Mouse (Mus musculus) embryo, embryonic 11 days (tissue): ENCODE results near the gene Eif5a2.
"Not testable (repeated sequence)": the region's sequence is repeated elsewhere in the genome, so short reads cannot be mapped to it uniquely, and the experiment has no call there.

Source experiments
- DNase-seq: peaks from one replicate; pipeline ENCODE4 v3.0.0-alpha.2; 2015

The Eif5a2 gene

DNA sequence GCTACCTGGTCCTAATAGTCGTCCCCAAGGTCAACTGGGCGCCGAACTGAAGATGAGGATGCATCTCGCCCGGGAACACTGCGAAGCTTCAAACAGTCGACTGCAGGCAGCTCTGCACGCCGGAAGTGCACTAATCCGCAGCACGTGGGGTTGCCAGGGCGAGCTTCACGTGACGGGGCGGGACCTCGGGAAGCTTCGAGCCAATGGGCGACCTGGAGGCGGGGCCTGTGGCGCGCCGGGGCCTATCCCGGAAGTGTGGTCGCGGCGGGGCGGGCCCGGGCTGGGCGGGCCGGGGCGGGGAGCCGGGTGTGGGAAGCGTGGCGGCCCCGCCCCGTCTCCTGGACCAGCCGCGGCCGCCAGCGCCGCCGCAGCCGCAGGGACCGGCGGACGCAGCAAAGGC, at the start of gene Eif5a2:
Gene Eif5a2 (plus strand): TSS at position 283 of the 400 bp plus-strand sequence.
- peak; percentile 97 for DNase-seq

DNA sequence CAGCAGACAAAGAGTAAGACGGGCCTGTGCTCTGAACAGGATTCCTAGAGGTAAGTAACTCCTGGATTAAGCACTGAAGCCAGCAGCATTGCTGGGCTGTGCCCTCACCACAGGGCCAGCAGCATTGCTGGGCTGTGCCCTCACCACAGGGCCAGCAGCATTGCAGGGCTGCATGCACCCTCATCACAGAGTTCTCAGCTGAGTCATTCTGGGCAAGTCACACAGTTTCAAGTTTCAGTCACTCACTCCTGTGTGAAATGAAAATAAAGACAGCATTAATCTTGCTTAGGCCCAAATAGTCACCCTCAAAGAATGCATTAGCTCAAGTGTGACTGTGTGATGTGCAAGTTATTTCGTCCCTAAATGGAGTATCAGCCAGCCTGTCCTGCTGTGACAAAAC, 46.4 kb upstream of the Eif5a2 start:
- DNase-seq = no peak

DNA sequence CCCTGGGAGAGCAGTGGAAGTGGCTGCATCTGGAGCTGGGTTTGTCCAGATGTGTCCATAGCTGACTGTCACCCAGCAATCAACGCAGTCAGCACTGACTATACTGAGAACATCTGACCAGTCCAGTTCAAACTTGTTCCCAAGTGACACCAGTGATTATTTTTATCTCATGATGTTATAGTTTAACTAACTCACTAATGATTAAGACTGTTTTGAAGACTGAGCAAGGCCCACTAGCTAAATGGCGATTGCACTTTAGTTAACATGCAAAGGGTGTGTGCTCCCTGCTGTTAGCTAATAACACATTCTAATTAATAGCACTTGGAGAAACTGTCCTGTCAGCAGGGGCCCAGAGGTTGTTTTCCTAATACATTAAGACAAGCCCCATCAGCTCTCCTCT, 44.1 kb upstream of the Eif5a2 start:
- DNase-seq = no peak

DNA sequence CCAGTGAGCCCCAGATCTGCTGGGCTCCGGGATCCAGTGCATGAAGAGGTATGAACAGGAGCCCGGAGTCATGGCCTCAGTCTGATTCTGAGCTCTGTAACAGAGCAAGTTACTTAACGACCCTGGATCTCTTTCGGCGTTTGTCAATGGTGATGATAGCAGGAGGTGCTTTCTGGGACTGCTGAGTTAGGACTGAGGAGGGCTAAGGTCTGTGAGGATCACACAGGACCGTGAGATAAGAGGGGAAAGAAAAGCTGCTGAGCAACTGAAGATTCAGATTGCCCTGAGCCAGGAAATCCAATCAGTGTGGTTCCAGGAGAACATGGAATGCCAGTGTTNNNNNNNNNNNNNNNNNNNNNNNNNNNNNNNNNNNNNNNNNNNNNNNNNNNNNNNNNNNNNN, 40.7 kb upstream of the Eif5a2 start:
- DNase-seq = no peak

DNA sequence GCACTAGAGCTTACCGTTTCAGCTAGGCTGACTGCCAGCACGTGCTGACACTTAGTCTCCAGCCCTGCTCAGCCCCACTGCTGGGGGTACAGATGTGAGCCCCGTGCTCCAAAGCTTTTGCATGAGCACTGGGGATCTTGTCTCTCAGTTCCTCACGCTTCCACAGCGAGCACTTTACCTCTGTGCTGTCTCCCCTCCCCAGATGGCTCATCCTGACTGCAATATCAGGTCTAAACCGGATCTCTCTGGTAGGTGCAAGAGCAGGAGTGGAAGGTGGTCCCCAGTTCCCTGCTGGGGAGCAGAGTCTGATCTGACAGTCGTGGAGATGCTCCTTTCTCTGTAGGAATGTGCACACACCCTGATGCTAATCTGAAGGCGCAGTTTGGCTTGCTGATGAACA, 37.8 kb upstream of the Eif5a2 start:
- DNase-seq = no peak

DNA sequence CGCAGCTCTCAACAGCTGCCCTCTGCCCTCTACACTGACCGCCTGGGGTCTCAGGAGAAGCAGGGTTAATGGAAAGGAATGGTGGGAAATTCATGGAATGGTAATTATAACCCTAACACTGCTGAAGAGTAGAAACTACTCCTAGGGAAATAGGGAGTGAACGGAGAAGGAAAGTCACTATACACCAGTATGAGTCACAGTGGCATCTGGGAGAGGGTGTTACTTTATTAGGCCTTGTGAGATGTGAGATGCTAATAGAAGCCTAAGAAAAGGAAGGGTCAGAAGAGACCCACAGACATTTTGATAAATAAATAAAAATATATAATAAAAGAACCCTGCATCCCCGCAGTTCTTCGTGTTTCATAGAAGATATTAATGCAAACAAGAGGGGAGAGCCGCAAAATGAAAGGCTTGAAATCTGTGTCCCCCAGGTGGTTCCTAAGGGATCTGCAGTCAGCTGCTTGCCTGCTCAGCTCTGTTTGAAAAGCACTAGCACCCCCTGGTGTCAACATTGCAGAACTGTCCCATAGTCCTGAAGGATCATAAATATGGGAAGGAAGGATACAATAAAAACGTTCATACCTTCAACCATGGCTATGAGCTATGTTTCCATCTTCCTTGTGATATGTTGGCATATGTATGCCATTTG, 35.1 kb upstream of the Eif5a2 start:
- DNase-seq = peak; percentile 88

DNA sequence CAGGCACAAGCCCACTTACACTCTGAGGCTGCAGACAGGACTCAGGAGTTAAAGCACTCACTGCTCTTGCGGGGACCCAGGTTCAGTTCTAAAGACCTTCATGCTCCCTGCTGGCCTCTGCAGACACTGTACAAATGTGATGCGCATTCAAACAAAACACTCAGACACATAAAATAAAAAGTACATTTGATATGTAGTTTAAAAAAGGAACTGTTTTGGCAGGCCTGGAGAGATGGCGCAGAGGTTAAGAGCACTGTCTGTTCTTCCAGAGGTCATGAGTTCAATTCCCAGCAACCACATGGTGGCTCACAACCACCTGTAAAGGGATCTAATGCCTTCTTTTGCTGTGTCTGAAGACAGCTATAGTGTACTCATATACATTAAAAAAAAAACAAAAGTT, 32.9 kb upstream of the Eif5a2 start:
- no peak for DNase-seq

DNA sequence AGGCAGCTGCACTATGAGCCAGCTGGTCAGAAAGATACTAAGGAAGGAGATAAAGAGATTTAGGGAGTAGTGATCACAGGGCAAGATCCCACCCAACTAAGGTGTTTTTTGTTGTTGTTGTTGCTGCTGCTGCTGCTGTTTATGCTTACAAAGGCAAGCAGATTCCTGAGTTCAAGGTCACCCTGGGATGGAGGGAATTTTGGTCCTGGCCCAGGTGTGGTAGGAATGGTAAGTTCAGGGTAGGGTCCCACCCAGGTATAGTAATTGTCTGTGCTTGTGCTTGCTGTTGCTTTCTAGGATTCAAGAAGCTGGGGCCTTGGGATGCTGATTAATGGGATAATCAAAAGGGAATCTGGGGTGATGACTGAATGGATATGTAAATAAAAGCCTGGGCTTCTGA, 32.1 kb upstream of the Eif5a2 start:
- no peak for DNase-seq

DNA sequence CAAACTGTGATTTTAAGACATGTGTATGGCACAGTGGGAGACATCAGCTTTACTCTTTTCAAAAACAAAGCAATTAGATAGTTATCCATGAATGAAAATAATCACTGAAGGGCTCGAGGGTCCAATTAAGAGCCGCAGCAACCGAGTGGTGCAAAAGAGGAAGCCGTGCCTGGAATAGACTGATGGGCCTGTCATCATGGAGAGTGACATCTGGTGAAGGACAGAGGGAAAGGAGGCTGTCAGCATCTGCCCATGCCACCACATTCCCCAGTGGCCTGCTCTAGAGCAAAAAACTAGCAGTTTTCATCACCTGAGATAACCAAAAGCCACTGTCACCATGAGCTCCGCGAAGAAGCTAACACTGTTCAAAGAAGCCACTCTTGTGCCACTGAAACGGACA, 25.6 kb upstream of the Eif5a2 start:
- no peak for DNase-seq

DNA sequence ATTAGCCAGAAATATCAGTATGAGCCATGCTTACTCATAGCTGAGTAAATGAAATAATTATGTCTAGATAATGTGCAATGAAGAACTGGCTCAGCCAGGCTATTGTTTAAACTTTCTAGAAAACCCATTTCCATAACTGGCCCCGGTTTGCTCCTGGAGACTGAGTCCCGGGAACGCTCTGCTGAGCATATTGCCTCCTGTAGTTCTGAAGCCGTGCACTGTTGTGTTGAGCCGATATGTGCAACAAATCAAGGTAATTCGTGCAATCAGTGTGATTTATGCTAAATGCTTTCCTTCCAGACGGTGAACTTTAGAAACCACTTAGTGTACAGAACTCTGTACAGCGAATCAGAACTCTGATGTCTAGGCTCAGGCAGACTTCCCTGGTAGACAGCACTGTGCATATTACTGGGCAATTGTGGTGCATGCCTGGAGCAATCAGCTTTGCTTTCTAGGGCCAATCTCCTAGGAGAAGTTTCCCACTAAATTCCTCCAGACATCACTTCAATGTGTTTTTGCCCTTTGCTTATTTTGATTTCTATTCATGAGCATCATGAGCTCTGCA, 19.8 kb upstream of the Eif5a2 start:
- no peak for DNase-seq

DNA sequence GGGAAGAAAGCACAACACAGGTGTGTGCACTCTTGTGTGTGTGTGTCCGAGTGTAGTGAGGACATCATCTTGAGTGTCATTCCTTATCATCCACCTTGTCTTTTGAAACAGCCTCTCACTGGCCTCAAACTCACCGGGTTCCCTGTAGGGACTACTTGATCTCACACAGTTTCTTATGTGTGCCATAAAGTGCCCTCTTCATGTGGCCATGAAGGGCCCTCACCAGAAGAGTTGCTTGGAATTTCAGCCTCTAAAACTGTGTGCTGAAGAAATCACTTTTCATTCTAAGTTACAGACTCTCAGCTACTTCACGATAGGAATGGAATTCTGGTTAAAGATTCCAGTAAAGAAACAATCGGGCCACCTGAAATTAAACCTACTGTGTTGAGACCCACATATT, 14.1 kb upstream of the Eif5a2 start:
- DNase-seq = no peak

DNA sequence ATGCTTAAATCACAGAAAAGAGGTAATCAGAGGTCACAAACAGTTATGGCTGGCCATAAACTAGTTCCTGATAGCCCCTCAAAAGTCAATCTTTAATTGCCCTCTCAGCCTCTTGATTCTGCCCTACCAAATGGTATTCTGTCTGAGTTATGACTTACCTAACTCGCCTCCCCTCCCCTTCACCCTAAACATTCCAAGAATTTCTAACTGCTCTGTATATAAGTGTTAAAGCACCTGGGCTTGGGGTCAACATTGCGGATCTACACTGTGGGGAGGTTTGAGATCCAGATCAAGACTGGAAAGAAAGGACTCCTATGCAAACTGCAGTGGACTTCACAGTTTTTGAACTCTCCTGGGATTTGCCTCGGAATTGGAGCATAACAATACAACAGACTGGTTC, 12.9 kb upstream of the Eif5a2 start:
- no peak for DNase-seq

DNA sequence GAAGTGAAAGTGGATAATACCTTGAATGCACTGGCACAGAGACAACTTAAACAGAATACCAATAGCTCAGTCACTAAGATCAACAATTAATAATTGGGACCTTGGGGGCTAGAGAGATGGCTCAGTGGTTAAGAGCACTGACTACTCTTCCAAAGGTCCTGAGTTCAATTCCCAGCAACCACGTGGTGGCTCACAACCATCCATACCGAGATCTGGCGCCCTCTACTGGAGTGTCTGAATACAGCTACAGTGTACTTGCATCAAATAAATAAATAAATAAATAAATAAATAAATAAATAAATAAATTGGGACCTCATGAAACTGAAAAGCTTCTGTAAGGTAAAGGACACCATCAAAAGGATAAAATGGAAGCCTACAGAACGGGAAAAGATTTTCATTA, 8.2 kb upstream of the Eif5a2 start:
- DNase-seq = not testable (repeated sequence)

DNA sequence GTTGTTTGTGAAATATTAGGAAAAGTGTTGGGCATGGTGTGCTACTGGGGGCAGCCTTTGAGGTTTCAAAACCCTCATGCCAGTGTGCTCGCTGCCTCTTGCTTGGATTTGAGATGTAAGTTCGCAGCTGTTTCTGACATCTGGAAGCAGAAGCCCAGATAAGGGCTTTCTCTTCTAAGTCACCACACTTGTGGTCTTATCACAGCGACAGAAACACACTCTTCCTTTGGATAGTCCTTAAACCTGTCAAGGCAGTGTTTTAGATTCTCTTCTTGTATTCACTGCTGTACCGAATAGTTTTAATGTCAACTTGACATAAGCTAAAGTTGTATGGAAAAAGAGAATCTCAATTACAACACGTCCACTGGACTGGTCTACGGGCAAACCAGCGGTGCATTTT, 5.7 kb upstream of the Eif5a2 start:
- no peak for DNase-seq

DNA sequence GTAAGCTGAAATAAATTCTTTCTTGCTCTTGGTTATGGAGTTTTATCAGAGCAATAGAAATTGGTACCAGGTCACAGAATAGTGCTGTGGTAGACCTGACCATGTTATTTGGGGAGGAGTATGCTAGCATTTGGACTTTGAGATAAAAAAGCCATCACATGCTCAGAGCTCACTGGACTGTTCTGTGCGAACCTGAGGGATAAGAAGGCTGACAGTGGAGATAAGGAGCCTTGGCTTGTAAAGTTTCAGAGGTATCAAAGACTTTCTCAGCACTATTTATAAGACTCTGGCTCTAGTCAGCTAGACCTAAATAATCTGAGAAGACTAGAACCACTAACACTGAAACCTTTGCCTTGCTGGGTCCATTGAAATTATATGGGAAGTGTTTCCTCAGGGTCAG, 5.1 kb upstream of the Eif5a2 start:
- DNase-seq = no peak

DNA sequence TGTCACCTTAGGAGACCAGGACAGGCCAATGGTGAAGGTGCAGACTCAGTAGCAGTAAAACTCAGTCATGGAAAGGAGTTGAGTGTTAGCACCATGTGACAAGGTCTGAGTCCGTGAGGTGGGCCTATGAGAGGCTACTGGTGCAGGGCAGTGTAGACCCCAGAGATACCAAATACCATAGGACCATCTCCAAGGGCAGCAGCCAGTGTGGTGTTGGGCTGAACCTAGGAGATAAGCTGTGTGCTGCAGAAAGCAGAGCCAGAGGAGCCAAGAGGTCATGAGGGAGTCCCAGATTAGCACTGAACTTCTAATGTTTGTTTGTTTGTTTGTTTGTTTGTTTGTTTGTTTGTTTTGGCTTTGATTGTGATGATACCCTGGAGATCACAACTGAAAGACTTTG, 4.6 kb upstream of the Eif5a2 start:
- no peak for DNase-seq

DNA sequence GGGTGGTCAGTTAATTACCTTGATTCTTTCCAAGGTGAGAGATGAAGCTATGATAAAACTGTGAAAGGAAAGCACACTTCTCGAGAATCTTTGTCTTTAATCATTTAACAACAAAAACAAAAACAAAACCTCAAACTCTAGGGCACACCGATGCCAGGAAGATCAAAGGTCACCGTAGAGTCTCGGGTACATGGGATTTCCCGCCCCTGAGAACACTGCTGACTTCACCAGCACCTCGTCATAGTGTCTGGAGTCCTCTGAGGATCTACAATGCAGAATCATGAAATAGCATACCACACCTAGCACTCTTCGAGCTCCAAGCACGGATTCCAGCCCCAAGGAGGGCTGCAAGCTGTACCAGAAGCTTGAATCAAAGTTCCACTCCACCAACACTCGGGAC, 565 bp upstream of the Eif5a2 start:
- DNase-seq = no peak

DNA sequence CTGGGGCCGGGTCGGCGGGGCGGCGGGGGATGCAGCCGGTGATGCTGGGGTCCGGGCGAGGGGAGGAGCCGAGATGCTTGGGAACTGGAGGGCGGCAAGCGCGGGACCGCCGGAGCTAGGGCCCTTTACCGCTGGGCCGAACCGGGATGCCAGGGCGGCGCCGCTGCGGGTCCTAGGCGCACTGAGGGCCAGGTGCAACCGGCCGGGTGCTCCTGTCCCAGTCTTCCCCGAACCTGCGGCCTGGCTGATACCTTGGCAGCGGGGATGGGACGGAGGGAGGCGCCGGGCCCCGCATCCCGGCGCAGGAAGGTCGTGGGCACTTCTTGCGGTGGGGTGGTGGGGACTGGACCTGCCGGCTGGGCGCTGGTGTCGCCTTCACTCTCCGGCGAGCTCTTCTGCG, 346 bp downstream of the Eif5a2 start:
- DNase-seq = no peak

DNA sequence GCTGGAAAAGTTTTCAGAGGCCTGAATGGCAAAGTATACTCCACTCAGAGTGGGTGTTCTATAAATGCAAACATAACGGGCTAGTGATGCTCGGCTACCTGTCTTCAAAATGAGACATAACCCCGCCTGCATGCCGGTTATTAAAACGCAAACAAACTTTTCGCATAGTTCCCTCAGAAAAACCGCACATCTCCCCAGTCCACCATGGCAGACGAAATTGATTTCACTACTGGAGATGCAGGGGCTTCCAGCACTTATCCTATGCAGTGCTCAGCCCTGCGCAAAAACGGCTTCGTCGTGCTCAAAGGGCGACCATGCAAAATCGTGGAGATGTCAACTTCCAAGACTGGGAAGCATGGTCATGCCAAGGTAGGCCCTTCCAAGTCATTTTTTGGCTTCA, 772 bp downstream of the Eif5a2 start:
- peak; percentile 21 for DNase-seq

DNA sequence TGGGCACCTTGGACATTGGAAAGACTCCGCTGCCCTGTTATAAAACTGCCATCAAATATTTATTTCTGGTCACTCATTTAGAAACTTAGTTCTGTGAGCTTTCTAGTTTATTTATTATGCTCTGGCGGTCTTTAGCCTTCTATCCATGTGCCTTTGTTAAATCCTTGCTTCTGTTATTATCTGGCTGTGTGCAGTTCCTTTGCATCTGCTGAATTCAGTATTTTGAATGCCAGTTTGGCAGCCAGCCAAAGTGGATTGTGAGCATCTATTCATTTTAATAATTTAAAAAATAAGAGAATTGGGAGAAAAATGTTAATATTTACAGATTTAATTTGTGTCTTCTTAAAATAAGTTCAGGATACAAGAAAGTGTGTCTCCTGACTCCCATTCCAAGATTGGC, 3.1 kb downstream of the Eif5a2 start:
- DNase-seq = no peak

DNA sequence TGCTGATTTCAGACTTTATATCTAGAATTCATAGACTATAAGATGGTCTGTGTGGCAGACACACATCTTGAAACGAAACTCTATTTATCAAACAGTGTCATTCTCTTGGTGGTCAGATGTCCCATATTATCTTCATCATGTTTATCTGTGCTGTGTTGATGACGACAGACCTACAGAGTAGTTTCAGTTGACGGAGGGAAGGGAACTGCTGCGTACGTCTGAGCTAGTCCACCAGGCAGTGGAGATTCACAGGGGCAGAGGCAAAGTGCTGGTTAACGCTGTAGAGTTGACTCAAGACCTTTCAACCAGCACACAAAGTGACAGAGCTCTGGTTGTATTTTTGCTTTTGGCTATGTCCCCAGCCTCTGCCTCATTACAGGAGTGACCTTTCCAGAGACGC, 13.8 kb downstream of the Eif5a2 start:
- DNase-seq = no peak

DNA sequence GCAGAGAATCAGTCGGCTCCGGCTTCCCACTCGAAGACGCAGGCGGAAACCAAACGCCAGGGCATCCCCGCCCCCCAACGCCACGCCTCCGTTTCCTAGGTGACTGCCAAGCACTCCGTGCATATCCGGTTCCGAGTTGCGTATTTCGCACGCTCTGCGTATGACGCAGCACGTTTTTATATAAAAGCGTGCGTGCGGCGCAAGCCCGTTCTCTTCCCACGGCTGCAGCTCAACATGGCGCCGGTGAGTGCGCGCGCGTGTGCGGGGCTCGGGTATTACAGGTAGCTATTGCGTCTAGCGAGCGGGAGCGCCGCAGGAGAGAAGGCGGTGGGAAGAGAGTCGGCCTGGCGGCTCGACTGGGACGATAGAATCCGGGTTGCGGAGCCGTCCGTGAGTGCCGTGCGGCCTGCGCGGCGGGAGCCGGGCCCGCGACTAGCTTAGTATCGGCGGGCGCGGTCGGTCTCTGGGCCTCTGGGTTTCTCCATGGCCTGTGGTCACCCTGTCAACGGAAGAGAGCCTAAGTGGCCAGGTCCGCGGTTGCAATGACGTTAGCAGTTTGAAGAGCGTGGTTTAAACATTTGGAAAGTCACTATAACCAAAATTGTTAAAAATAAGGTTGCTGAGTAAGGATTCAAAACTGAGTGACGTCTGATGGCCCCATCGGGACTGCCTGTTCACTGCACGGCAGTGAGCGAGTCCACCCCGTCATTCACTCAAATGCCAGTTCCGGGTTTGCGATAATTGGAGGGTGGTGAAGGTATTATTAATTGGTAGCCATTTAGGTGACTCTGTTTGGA, 24.4 kb downstream of the Eif5a2 start, which contains the start of gene Rpl22l1:
Gene Rpl22l1 (plus strand): TSS at position 136 of the 797 bp plus-strand sequence.
- DNase-seq = peak; percentile 99

DNA sequence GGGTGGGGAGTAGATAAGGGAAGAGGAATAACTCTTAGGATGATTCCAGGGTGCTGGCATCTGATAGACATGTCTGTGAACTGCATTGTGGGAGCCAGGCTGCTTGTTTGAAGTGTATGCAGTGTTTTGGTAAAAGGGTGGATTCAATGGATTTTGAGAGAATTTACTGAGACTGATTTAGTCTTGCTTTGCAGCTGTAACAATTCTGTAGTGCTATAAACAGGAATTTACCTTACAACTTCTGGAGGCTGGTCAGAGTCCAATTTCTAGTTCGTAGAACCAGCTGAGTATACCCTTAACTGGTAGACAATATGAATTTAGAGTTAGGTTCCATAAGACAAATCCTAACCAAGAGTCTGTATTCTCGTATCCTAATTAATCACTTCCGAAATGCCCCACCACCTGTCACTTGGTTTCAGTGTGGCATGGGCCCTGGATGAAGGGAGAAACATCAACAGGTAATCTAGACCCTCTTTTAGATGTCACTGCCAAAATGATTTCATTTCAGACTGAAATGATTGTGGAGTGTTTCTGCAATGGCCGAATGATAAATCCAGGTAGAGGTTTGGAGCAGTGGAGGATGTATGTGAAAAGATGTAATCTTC, 27.1 kb downstream of the Eif5a2 start:
- DNase-seq = no peak

DNA sequence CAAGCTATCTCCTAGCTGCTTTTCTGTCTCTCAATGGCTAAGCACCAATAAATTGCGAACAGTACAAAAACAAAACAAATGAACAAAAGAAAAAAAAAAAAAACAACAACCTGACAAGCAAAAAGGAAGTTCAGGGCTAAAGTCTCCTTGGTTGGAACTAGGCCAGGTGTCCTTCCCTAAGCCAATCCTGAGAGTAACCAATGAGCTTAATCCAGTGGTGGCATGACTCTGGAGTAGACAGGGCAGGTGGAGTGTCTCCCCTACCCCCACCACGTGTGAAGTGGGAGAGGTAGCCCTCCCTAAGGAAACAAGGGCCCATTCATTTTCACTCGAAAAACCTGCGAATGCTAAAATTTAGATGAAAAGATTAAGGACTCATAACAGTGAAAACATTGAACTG, 30.4 kb downstream of the Eif5a2 start:
- no peak for DNase-seq
